Mouse (Mus musculus) lung, embryonic 15.5 days (tissue): ENCODE results near the gene Pycr2. TPM values are rescaled to one million over a fixed set of nuclear protein-coding genes. Genes with fewer than 3 reads are reported as not detected.
"Not testable (repeated sequence)": the region's sequence is repeated elsewhere in the genome, so short reads cannot be mapped to it uniquely, and the experiment has no call there.

Experiments used
- ATAC-seq: fragments of 200-750 bp; cut with Nextera tagmentation; 2 replicates; pipeline ENCODE4 v1.8.0; 2017; ENCODE audit warnings: moderate number of reproducible peaks, borderline replicate concordance; ENCODE audit not compliant: low FRiP score, low TSS enrichment; ENCODE audit errors: extremely low read depth
- H3K27ac ChIP-seq: fragments of 300-500 bp; sonication (generic); 2 replicates; pipeline ENCODE4 v1.5.1; 2015; ENCODE audit warnings: moderate library complexity, mild to moderate bottlenecking, inconsistent platforms
- H3K27me3 ChIP-seq: fragments of 300-500 bp; sonication (generic); 2 replicates; pipeline ENCODE4 v1.6.1; 2015; ENCODE audit warnings: inconsistent platforms
- H3K36me3 ChIP-seq: fragments of 300-500 bp; sonication (generic); 2 replicates; pipeline ENCODE4 v1.6.1; 2015; ENCODE audit warnings: inconsistent platforms
- H3K4me1 ChIP-seq: fragments of 300-500 bp; sonication (generic); 2 replicates; pipeline ENCODE4 v1.6.1; 2015; ENCODE audit warnings: inconsistent platforms
- H3K4me2 ChIP-seq: fragments of 300-500 bp; sonication (generic); 2 replicates; pipeline ENCODE4 v1.6.1; 2015; ENCODE audit warnings: inconsistent platforms, mild to moderate bottlenecking, moderate library complexity
- H3K4me3 ChIP-seq: fragments of 300-500 bp; sonication (generic); 2 replicates; pipeline ENCODE4 v1.5.1; 2015; ENCODE audit warnings: mild to moderate bottlenecking, inconsistent platforms
- H3K9ac ChIP-seq: fragments of 300-500 bp; sonication (generic); 2 replicates; pipeline ENCODE4 v1.6.1; 2015; ENCODE audit warnings: inconsistent platforms
- H3K9me3 ChIP-seq: fragments of 300-500 bp; sonication (generic); 2 replicates; pipeline ENCODE4 v1.6.1; 2016; ENCODE audit warnings: inconsistent platforms
- WGBS: fragments of 180-500 bp; shearing (Covaris S2); methylation state at CpG from one replicate; pipeline ENCODE4 v1.1.7; 2015; 5-methylcytosine and 5-hydroxymethylcytosine counted together
- polyA plus RNA-seq: library from polyadenylated mRNA; unstranded; fragments of >200 nt; fragmentation: Nextera tagmentation; extraction: Ambion mirVana; gene quantifications from 2 replicates; pipeline ENCODE4 v1.2.1, GENCODE M21; 2015

The Pycr2 gene
- polyA plus RNA-seq, 1 experiment from 2014 or later, result 89.9 TPM

- WGBS, result 72% methylated on average over 9 of the region's 9 CpGs
- no peak for ATAC-seq
- no peak overlapping the region for H3K4me2 ChIP-seq
Observed at GRCm38 (mm10) chr1:180884484-180884883, 19.6 kb upstream of the Pycr2 start.

GRCm38 (mm10) chr1:180888556-180889042, 15.5 kb upstream of the Pycr2 start:
- H3K9ac ChIP-seq, result 0 out of 2 replicates have a peak overlapping the region, but pooled peaks have one; percentile 11
- peak overlapping the region; percentile 20; the same call in 1 of the 2 replicates for H3K4me3 ChIP-seq
- peaks cover 13% of the 10 kb centered on the region for H3K4me1 ChIP-seq
- H3K9me3 ChIP-seq, result no peaks in the 10 kb centered on the region
- H3K36me3 ChIP-seq, result no peaks in the 10 kb centered on the region
- H3K4me2 ChIP-seq, result peak overlapping the region; percentile 51
- WGBS, result 2% methylated on average over 13 of the region's 13 CpGs
- peak; percentile 83 for ATAC-seq
- H3K27me3 ChIP-seq, result peaks cover 20% of the 10 kb centered on the region
- H3K27ac ChIP-seq, result peak overlapping the region; percentile 62

More at GRCm38 (mm10) chr1:180884484-180884883, 19.6 kb upstream of the Pycr2 start:
- Histone ChIP-seq H3K4me3 (no peak overlapping the region), H3K36me3 (no peaks in the 10 kb centered on the region), H3K27me3 (no peaks in the 10 kb centered on the region), H3K27ac (no peak overlapping the region), H3K9ac (no peak overlapping the region), H3K9me3 (no peaks in the 10 kb centered on the region), H3K4me1 (peaks cover 13% of the 10 kb centered on the region)

- Histone ChIP-seq H3K9me3 (no peaks in the 10 kb centered on the region), H3K4me2 (peak overlapping the region; percentile 51), H3K27ac (peak overlapping the region; percentile 62), H3K36me3 (no peaks in the 10 kb centered on the region), H3K4me3 (no peak overlapping the region), H3K4me1 (peaks cover 13% of the 10 kb centered on the region), H3K27me3 (peaks cover 26% of the 10 kb centered on the region), H3K9ac (no peak overlapping the region)
- 48% methylated on average over 7 of the region's 7 CpGs for WGBS
- ATAC-seq, result no peak
Observed at GRCm38 (mm10) chr1:180889172-180889571, 14.9 kb upstream of the Pycr2 start.

GRCm38 (mm10) chr1:180889841-180890240, 14.3 kb upstream of the Pycr2 start:
- H3K27me3 ChIP-seq, result peaks cover 32% of the 10 kb centered on the region
- H3K36me3 ChIP-seq, result no peaks in the 10 kb centered on the region
- no peak overlapping the region for H3K4me3 ChIP-seq
- peaks cover 13% of the 10 kb centered on the region for H3K4me1 ChIP-seq
- H3K4me2 ChIP-seq, result no peak overlapping the region
- ATAC-seq, result no peak
- H3K9ac ChIP-seq, result no peak overlapping the region
- no peaks in the 10 kb centered on the region for H3K9me3 ChIP-seq
- 52% methylated on average over 6 of the region's 6 CpGs for WGBS
- no peak overlapping the region for H3K27ac ChIP-seq

- no peaks in the 10 kb centered on the region for H3K36me3 ChIP-seq
- no peak for ATAC-seq
- WGBS, result 52% methylated on average over 10 of the region's 10 CpGs
Observed at GRCm38 (mm10) chr1:180892808-180893207, 11.3 kb upstream of the Pycr2 start, which contains the start of gene Lefty2. Lefty2 (plus strand) TSS chr1:180893108.

GRCm38 (mm10) chr1:180894088-180894987, 9.8 kb upstream of the Pycr2 start:
- ATAC-seq, result not testable (repeated sequence)
- peak overlapping the region; percentile 37 for H3K4me2 ChIP-seq

More at GRCm38 (mm10) chr1:180892808-180893207, 11.3 kb upstream of the Pycr2 start, which contains the start of gene Lefty2:
- no peak within 1 kb of the TSS for H3K9ac ChIP-seq
- H3K27me3 ChIP-seq, result peaks cover 42% of the 10 kb centered on the region
- H3K4me1 ChIP-seq, result peaks cover 13% of the 10 kb centered on the region
- no peak within 1 kb of the TSS for H3K4me3 ChIP-seq
- no peak within 1 kb of the TSS for H3K27ac ChIP-seq
- H3K9me3 ChIP-seq, result no peaks in the 10 kb centered on the region
- H3K4me2 ChIP-seq, result no peak within 1 kb of the TSS

GRCm38 (mm10) chr1:180901107-180901506, 3.0 kb upstream of the Pycr2 start:
- Histone ChIP-seq H3K4me2 (no peak overlapping the region), H3K27me3 (no peaks in the 10 kb centered on the region), H3K4me3 (no peak overlapping the region), H3K36me3 (peaks cover 2% of the 10 kb centered on the region; the same call in 1 of the 2 replicates), H3K4me1 (peaks cover 18% of the 10 kb centered on the region), H3K27ac (no peak overlapping the region), H3K9me3 (no peaks in the 10 kb centered on the region), H3K9ac (no peak overlapping the region)
- WGBS, result 2% methylated on average over 4 of the region's 4 CpGs
- ATAC-seq, result no peak

More at GRCm38 (mm10) chr1:180894088-180894987, 9.8 kb upstream of the Pycr2 start:
- 5% methylated on average over 51 of the region's 51 CpGs for WGBS
- Histone ChIP-seq H3K27me3 (peaks cover 42% of the 10 kb centered on the region), H3K4me3 (peak overlapping the region; percentile 10; the same call in 1 of the 2 replicates)
- H3K4me1 ChIP-seq, H3K36me3 ChIP-seq, H3K27ac ChIP-seq, H3K9ac ChIP-seq, H3K9me3 ChIP-seq: not testable (repeated sequence)

GRCm38 (mm10) chr1:180902915-180903314, 1.2 kb upstream of the Pycr2 start:
- peaks cover 19% of the 10 kb centered on the region for H3K36me3 ChIP-seq
- no peaks in the 10 kb centered on the region for H3K9me3 ChIP-seq
- WGBS, result 28% methylated on average over 5 of the region's 5 CpGs
- no peak overlapping the region for H3K4me3 ChIP-seq
- peaks cover 18% of the 10 kb centered on the region for H3K4me1 ChIP-seq
- H3K27me3 ChIP-seq, result no peaks in the 10 kb centered on the region
- no peak overlapping the region for H3K4me2 ChIP-seq
- no peak overlapping the region for H3K9ac ChIP-seq
- ATAC-seq, result no peak
- H3K27ac ChIP-seq, result no peak overlapping the region

- H3K4me2 ChIP-seq, result peak overlapping the region; percentile 73
- no peaks in the 10 kb centered on the region for H3K27me3 ChIP-seq
- H3K4me1 ChIP-seq, result peaks cover 18% of the 10 kb centered on the region
- peaks cover 23% of the 10 kb centered on the region for H3K36me3 ChIP-seq
- peak overlapping the region; percentile 92 for H3K4me3 ChIP-seq
- peak overlapping the region; percentile 92; the same call in 1 of the 2 replicates for H3K9ac ChIP-seq
- ATAC-seq, result no peak
- WGBS, result 26% methylated on average over 10 of the region's 10 CpGs
- H3K27ac ChIP-seq, result 0 out of 2 replicates have a peak overlapping the region, but pooled peaks have one; percentile 17
- no peaks in the 10 kb centered on the region for H3K9me3 ChIP-seq
Observed at GRCm38 (mm10) chr1:180903666-180904038, 441 bp upstream of the Pycr2 start.

- ATAC-seq, result no peak
- Histone ChIP-seq H3K9me3 (no peaks in the 10 kb centered on the region), H3K36me3 (peaks cover 23% of the 10 kb centered on the region), H3K27me3 (no peaks in the 10 kb centered on the region), H3K4me1 (peaks cover 18% of the 10 kb centered on the region), H3K27ac (peak overlapping the region; percentile 68; the same call in 1 of the 2 replicates), H3K4me3 (peak overlapping the region; percentile 92), H3K9ac (peak overlapping the region; percentile 92), H3K4me2 (peak overlapping the region; percentile 73)
- 2% methylated on average over 5 of the region's 5 CpGs for WGBS
Observed at GRCm38 (mm10) chr1:180904815-180905080, 655 bp downstream of the Pycr2 start.

GRCm38 (mm10) chr1:180905307-180905706, 1.2 kb downstream of the Pycr2 start:
- no peak for ATAC-seq

GRCm38 (mm10) chr1:180905876-180906275, 1.8 kb downstream of the Pycr2 start:
- no peak for ATAC-seq
- Histone ChIP-seq H3K36me3 (peaks cover 23% of the 10 kb centered on the region), H3K27me3 (no peaks in the 10 kb centered on the region), H3K4me2 (no peak overlapping the region), H3K27ac (no peak overlapping the region), H3K4me3 (no peak overlapping the region), H3K9ac (0 out of 2 replicates have a peak overlapping the region, but pooled peaks have one; percentile 19), H3K4me1 (peaks cover 18% of the 10 kb centered on the region), H3K9me3 (no peaks in the 10 kb centered on the region)
- 93% methylated on average over 17 of the region's 17 CpGs for WGBS

More at GRCm38 (mm10) chr1:180905307-180905706, 1.2 kb downstream of the Pycr2 start:
- Histone ChIP-seq H3K4me1 (peaks cover 18% of the 10 kb centered on the region), H3K27ac (no peak overlapping the region), H3K9me3 (no peaks in the 10 kb centered on the region), H3K36me3 (peaks cover 23% of the 10 kb centered on the region), H3K4me3 (peak overlapping the region; percentile 92), H3K27me3 (no peaks in the 10 kb centered on the region), H3K9ac (peak overlapping the region; percentile 19; the same call in 1 of the 2 replicates), H3K4me2 (peak overlapping the region; percentile 73)
- WGBS, result 59% methylated on average over 6 of the region's 6 CpGs
